Mouse (Mus musculus) CD4-positive, CD25-positive, alpha-beta regulatory T cell, adult 2 months (primary cell): ENCODE data around the gene Farp1.
A peak's percentile ranks its signal among the peaks of the same experiment; 100 is the strongest.

Source experiments
- DNase-seq: peaks from one replicate; pipeline ENCODE4 v3.0.0-alpha.2; 2012; ENCODE audit warnings: low read depth, low spot score

The Farp1 gene

GRCm38 (mm10) chr14:121057750-121058149 is 22.8 kb downstream of the Farp1 start:
- no peak for DNase-seq

GRCm38 (mm10) chr14:121058481-121058880 is 23.5 kb downstream of the Farp1 start:
- DNase-seq, result no peak

GRCm38 (mm10) chr14:121059266-121059665 is 24.3 kb downstream of the Farp1 start:
- DNase-seq, result no peak

GRCm38 (mm10) chr14:121060484-121060883 is 25.5 kb downstream of the Farp1 start:
- DNase-seq, result no peak

GRCm38 (mm10) chr14:121061686-121062085 is 26.7 kb downstream of the Farp1 start:
- DNase-seq, result no peak

GRCm38 (mm10) chr14:121062238-121063082 is 27.5 kb downstream of the Farp1 start:
- DNase-seq, result no peak

- no peak for DNase-seq
Observed at GRCm38 (mm10) chr14:121064726-121065125, 29.7 kb downstream of the Farp1 start.

GRCm38 (mm10) chr14:121073093-121073866 is 38.3 kb downstream of the Farp1 start:
- DNase-seq, result no peak

- DNase-seq, result no peak
Observed at GRCm38 (mm10) chr14:121074197-121074734, 39.3 kb downstream of the Farp1 start.

GRCm38 (mm10) chr14:121080739-121081138 is 45.7 kb downstream of the Farp1 start:
- DNase-seq, result no peak

GRCm38 (mm10) chr14:121082341-121082740 is 47.3 kb downstream of the Farp1 start:
- no peak for DNase-seq

GRCm38 (mm10) chr14:121082793-121083192 is 47.8 kb downstream of the Farp1 start:
- no peak for DNase-seq

GRCm38 (mm10) chr14:121083352-121083751 is 48.4 kb downstream of the Farp1 start:
- no peak for DNase-seq

GRCm38 (mm10) chr14:121092517-121092916 is 57.5 kb downstream of the Farp1 start:
- DNase-seq, result no peak

- DNase-seq, result no peak
Observed at GRCm38 (mm10) chr14:121093860-121094259, 58.9 kb downstream of the Farp1 start.

- no peak for DNase-seq
Observed at GRCm38 (mm10) chr14:121097640-121098435, 62.8 kb downstream of the Farp1 start.

GRCm38 (mm10) chr14:121099120-121099519 is 64.1 kb downstream of the Farp1 start:
- DNase-seq, result no peak

GRCm38 (mm10) chr14:121099876-121100275 is 64.9 kb downstream of the Farp1 start:
- peak; percentile 42 for DNase-seq

- DNase-seq, result no peak
Observed at GRCm38 (mm10) chr14:121100829-121101228, 65.8 kb downstream of the Farp1 start.

- no peak for DNase-seq
Observed at GRCm38 (mm10) chr14:121101531-121101930, 66.5 kb downstream of the Farp1 start.

- DNase-seq, result peak; percentile 34
Observed at GRCm38 (mm10) chr14:121102599-121102998, 67.6 kb downstream of the Farp1 start.

- DNase-seq, result no peak
Observed at GRCm38 (mm10) chr14:121103459-121103858, 68.5 kb downstream of the Farp1 start.
